Mouse (Mus musculus): ENCODE results near the gene Gm44965. TPM values are rescaled to one million over a fixed set of nuclear protein-coding genes. Genes with fewer than 3 reads are reported as not detected.
"Not testable (repeated sequence)": the region's sequence is repeated elsewhere in the genome, so short reads cannot be mapped to it uniquely, and the experiment has no call there.

The Gm44965 gene
- polyA plus RNA-seq, 1 experiment from 2014 or later: not detected

DNA sequence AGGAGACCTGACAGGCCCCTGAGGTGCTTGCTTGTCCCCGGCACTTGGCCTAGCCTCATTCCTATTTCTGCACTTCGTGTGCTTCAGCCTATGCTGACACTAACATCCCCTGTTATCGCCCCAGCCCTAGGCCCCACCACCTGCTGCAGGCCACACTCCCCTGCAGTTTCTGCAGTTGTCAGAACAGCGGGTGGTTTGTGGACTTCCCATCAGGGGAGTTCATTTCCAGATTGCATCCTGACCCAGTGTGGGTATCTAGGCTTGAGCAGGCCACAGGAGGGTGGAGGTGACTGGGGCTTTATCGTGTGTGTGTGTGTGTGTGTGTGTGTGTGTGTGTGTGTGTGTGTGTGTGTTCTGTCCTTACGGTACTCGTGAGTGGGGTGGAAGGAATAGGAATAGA, 15.8 kb downstream of the Gm44965 start:
- Histone ChIP-seq H3K27ac (ENCODE audit: low read depth, low read length) (no peak overlapping the region), H3K4me2 (ENCODE audit: low read length) (no peak overlapping the region), H3K27me3 (replicated peaks; ENCODE audit: control insufficient read depth, insufficient read depth, low read length) (no peaks in the 10 kb centered on the region), H3K9me3 (ENCODE audit: control insufficient read depth, low read length) (no peaks in the 10 kb centered on the region), H3K36me3 (ENCODE audit: control insufficient read depth, insufficient read depth, low read length) (peaks cover 8% of the 10 kb centered on the region), H3K4me1 (ENCODE audit: control insufficient read depth, insufficient read depth, low read depth, low read length) (no peaks in the 10 kb centered on the region), H3K9ac (ENCODE audit: low read depth, low read length) (no peak overlapping the region), H3K4me3 (ENCODE audit: low read length) (no peak overlapping the region)
- no peak for ATAC-seq
- 56% methylated on average over 7 of the region's 7 CpGs for WGBS

DNA sequence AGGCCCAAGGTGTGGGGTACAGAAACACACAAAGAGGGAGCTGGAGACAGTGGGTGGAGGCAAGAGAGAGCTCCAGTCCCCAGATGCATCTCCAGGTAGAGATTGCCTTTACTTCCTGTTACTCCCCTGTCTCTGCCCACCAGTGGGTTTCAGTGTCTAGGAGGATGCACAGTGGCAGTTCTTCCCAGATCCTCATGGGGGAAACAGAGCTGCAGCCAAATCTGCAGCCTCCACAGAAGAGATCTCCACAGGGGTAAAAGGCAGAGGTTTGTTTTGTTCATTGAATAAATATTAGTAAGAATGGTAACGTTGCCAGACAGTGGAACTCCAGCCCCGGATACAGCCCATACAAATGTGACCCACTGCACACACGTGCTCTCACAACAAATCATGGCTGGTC, 16.9 kb downstream of the Gm44965 start:
- ATAC-seq: no peak
- WGBS: 74% methylated on average over 3 of the region's 3 CpGs
- no peaks in the 10 kb centered on the region for H3K9me3 ChIP-seq (ENCODE audit: control insufficient read depth, low read length)
- no peaks in the 10 kb centered on the region for H3K27me3 ChIP-seq (replicated peaks; ENCODE audit: control insufficient read depth, insufficient read depth, low read length)
- peaks cover 14% of the 10 kb centered on the region for H3K36me3 ChIP-seq (ENCODE audit: control insufficient read depth, insufficient read depth, low read length)
- H3K4me3 ChIP-seq (ENCODE audit: low read length): no peak overlapping the region
- H3K4me1 ChIP-seq (ENCODE audit: control insufficient read depth, insufficient read depth, low read depth, low read length): no peaks in the 10 kb centered on the region
- no peak overlapping the region for H3K4me2 ChIP-seq (ENCODE audit: low read length)
- H3K9ac ChIP-seq (ENCODE audit: low read depth, low read length): no peak overlapping the region
- H3K27ac ChIP-seq (ENCODE audit: low read depth, low read length): no peak overlapping the region

DNA sequence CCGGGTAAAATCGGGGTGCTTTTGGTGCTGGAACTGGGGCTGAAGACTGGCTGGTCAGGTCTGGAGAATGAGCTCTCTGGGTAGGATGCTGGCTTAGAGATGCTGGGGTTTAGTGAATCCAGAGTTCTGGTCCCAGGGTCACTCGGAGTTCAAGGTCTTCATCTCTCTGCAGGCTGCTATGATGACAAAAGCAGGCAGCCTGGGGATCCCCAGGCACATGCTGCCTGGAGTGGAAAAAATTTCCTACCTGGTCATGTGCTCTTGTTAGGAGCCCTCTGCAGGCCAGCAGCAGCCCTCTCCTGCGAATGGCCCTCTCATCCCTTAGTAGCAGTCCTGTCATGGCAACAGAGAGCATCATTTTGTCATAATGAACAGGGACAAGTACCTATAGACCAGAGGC, 19.7 kb downstream of the Gm44965 start:
- H3K9me3 ChIP-seq (ENCODE audit: control insufficient read depth, low read length): no peaks in the 10 kb centered on the region
- H3K27me3 ChIP-seq (replicated peaks; ENCODE audit: control insufficient read depth, insufficient read depth, low read length): no peaks in the 10 kb centered on the region
- H3K9ac ChIP-seq (ENCODE audit: low read depth, low read length): no peak overlapping the region
- no peak overlapping the region for H3K27ac ChIP-seq (ENCODE audit: low read depth, low read length)
- no peak overlapping the region for H3K4me3 ChIP-seq (ENCODE audit: low read length)
- H3K4me1 ChIP-seq (ENCODE audit: control insufficient read depth, insufficient read depth, low read depth, low read length): no peaks in the 10 kb centered on the region
- peaks cover 14% of the 10 kb centered on the region for H3K36me3 ChIP-seq (ENCODE audit: control insufficient read depth, insufficient read depth, low read length)
- no peak overlapping the region for H3K4me2 ChIP-seq (ENCODE audit: low read length)
- no peak for ATAC-seq
- WGBS: 87% methylated on average over 4 of the region's 4 CpGs

DNA sequence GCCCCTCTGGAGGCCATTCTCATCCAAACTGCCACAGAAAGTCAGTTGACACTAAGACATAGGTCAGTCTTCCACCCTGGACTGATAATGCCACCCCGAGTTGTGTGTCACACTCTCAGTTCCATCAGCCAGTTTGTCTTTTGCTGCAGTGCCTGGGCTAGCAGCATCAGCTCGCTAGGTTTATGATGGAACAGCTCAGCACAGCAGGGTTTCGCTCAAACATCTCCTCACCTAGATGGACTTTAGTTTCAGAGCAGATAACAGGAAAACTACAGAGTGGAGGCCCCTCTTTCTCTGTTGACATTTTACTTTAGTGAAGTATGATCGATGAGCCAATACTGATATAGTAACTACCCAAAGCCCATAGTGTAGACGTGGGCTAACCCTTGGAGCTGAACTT, 21.0 kb downstream of the Gm44965 start:
- peaks cover 19% of the 10 kb centered on the region for H3K36me3 ChIP-seq (ENCODE audit: control insufficient read depth, insufficient read depth, low read length)
- H3K4me1 ChIP-seq (ENCODE audit: control insufficient read depth, insufficient read depth, low read depth, low read length): no peaks in the 10 kb centered on the region
- no peak overlapping the region for H3K9ac ChIP-seq (ENCODE audit: low read depth, low read length)
- no peak overlapping the region for H3K27ac ChIP-seq (ENCODE audit: low read depth, low read length)
- no peak overlapping the region for H3K4me3 ChIP-seq (ENCODE audit: low read length)
- no peak overlapping the region for H3K4me2 ChIP-seq (ENCODE audit: low read length)
- WGBS: 93% methylated on average over 5 of the region's 5 CpGs
- no peaks in the 10 kb centered on the region for H3K27me3 ChIP-seq (replicated peaks; ENCODE audit: control insufficient read depth, insufficient read depth, low read length)
- no peak for ATAC-seq
- no peaks in the 10 kb centered on the region for H3K9me3 ChIP-seq (ENCODE audit: control insufficient read depth, low read length)

DNA sequence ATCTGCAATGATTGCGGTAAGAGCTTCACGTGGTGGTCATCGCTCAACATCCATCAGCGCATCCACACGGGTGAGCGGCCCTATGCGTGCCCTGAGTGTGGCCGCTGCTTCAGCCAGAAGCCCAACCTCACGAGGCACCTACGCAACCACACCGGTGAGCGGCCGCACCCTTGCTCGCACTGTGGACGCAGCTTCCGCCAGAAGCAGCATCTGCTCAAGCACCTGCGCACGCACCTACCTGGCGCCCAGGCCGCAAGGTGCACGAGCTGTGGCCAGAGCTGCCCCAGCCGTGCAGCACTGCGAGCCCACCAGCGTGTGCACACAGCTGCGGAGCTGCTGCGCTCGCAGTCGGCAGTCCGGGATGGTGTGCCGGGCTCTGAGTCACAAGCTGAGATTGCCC, 26.3 kb downstream of the Gm44965 start:
- WGBS: 93% methylated on average over 30 of the region's 30 CpGs
- Histone ChIP-seq H3K36me3 (ENCODE audit: control insufficient read depth, insufficient read depth, low read length) (peaks cover 19% of the 10 kb centered on the region), H3K4me2 (ENCODE audit: low read length) (no peak overlapping the region), H3K4me3 (ENCODE audit: low read length) (no peak overlapping the region), H3K9ac (ENCODE audit: low read depth, low read length) (no peak overlapping the region), H3K27me3 (replicated peaks; ENCODE audit: control insufficient read depth, insufficient read depth, low read length) (no peaks in the 10 kb centered on the region), H3K9me3 (ENCODE audit: control insufficient read depth, low read length) (no peaks in the 10 kb centered on the region), H3K4me1 (ENCODE audit: control insufficient read depth, insufficient read depth, low read depth, low read length) (no peaks in the 10 kb centered on the region), H3K27ac (ENCODE audit: low read depth, low read length) (no peak overlapping the region)
- ATAC-seq: no peak

DNA sequence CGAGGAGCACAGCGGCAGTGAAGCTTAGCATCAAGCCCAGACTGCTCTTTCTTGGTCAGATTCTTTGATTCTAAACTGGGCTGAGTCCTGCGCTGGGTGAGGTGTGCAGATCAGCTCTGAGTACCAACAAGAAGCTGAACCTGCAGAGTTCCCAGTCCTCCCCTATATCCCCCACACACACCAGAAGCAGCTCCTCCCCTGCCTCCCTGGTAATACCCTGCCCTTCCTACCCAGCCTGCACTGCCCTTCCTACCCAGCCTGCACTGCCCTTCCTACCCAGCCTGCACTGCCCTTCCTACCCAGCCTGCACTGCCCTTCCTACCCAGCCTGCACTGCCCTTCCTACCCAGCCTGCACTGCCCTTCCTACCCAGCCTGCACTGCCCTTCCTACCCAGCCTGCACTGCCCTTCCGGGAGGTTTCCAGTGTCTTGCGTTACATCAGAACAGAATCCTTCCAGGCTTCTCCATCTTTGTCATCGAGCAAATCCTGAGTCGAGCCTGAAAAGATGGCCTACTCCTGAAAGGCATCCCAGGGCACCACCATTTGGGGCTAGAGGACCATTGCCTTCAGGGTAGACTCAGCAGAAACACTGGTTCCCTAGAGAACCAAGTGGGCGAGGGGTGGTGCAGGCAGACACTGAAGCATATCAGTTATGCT, 28.6 kb downstream of the Gm44965 start:
- peaks cover 18% of the 10 kb centered on the region for H3K36me3 ChIP-seq (ENCODE audit: control insufficient read depth, insufficient read depth, low read length)
- H3K4me2 ChIP-seq (ENCODE audit: low read length); H3K27ac ChIP-seq (ENCODE audit: low read depth, low read length); H3K4me3 ChIP-seq (ENCODE audit: low read length); H3K27me3 ChIP-seq (replicated peaks; ENCODE audit: control insufficient read depth, insufficient read depth, low read length); H3K4me1 ChIP-seq (ENCODE audit: control insufficient read depth, insufficient read depth, low read depth, low read length); H3K9ac ChIP-seq (ENCODE audit: low read depth, low read length); H3K9me3 ChIP-seq (ENCODE audit: control insufficient read depth, low read length); ATAC-seq: not testable (repeated sequence)
- WGBS: 85% methylated on average over 8 of the region's 8 CpGs

DNA sequence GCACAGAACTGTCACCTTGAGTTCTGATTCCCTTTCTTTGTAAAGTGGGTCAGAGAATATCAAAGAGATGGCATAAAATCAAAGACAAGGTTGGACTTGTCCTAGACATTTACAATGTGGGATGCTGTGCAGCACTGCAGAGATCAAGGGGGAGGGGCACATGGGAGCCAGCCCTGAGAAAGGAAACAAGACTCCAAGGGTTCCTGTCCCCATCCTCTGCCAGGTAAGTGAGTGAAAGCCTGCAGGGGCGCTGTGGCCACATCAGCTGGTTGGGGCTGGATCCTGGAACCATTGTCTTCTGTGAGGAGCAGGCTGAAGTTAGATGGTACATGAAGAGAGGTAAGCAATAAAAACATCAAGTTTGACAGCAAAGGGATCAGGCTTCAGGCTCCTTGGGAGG, 29.7 kb downstream of the Gm44965 start:
- WGBS: 38% methylated on average over 1 of the region's 1 CpGs
- Histone ChIP-seq H3K36me3 (ENCODE audit: control insufficient read depth, insufficient read depth, low read length) (peaks cover 18% of the 10 kb centered on the region), H3K4me1 (ENCODE audit: control insufficient read depth, insufficient read depth, low read depth, low read length) (peaks cover 10% of the 10 kb centered on the region), H3K9me3 (ENCODE audit: control insufficient read depth, low read length) (no peaks in the 10 kb centered on the region), H3K27ac (ENCODE audit: low read depth, low read length) (no peak overlapping the region), H3K4me2 (ENCODE audit: low read length) (no peak overlapping the region), H3K27me3 (replicated peaks; ENCODE audit: control insufficient read depth, insufficient read depth, low read length) (peaks cover 6% of the 10 kb centered on the region), H3K4me3 (ENCODE audit: low read length) (no peak overlapping the region), H3K9ac (ENCODE audit: low read depth, low read length) (no peak overlapping the region)
- ATAC-seq: no peak

DNA sequence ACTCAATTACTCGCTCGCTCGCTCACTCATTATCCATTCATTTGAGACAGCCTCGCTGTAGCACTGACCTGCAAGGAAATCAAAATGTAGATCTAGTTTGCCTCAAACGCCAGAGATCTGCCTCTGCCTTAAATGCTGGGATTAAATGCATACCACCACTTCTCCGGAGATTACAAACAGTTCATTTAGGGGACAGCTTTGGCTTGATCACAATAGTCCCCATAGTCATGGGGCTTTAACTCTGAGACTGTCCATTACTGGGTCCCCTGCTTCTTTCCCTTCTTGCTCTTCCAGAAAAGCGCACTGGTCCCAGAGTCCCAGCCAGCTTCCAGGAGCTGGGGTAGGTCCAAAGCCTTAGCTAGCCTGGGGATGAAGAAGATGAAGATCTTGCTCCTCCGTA, 32.7 kb downstream of the Gm44965 start, which contains the start of gene AI854703:
AI854703 (plus strand) TSS at position 301 of the 400 bp plus-strand sequence.
- Histone ChIP-seq H3K27ac (ENCODE audit: low read depth, low read length) (no peak within 1 kb of the TSS), H3K27me3 (replicated peaks; ENCODE audit: control insufficient read depth, insufficient read depth, low read length) (peaks cover 6% of the 10 kb centered on the region), H3K4me2 (ENCODE audit: low read length) (peak within 1 kb of the TSS; percentile 91), H3K36me3 (ENCODE audit: control insufficient read depth, insufficient read depth, low read length) (no peaks in the 10 kb centered on the region; the same call in 1 of the 2 replicates), H3K9ac (ENCODE audit: low read depth, low read length) (peak within 1 kb of the TSS; percentile 80), H3K4me1 (ENCODE audit: control insufficient read depth, insufficient read depth, low read depth, low read length) (peaks cover 13% of the 10 kb centered on the region), H3K4me3 (ENCODE audit: low read length) (peak within 1 kb of the TSS; percentile 66), H3K9me3 (ENCODE audit: control insufficient read depth, low read length) (no peaks in the 10 kb centered on the region)
- ATAC-seq: no peak
- 32% methylated on average over 8 of the region's 8 CpGs for WGBS

DNA sequence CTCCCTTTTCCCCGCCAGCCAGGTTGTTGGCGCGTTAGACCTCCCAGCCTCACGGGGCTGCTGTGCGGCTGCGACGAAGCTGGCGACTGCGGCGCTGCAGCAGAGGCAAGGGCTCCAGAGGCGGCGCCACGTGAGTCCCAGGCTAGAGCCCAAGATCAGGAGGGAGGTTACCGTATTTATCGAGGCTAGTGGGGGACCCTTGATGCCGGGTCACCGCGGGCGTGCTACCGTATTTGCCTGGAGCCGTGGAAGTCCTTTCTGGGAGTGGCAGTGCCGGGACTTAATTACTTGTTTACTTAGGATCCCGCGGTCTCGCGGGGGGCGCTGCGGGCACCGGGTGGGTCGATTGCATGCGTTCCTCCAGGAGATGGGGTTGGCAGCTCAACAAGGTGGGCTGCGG, 33.2 kb downstream of the Gm44965 start:
- Histone ChIP-seq H3K27ac (ENCODE audit: low read depth, low read length) (no peak overlapping the region), H3K4me2 (ENCODE audit: low read length) (peak overlapping the region; percentile 91), H3K9ac (ENCODE audit: low read depth, low read length) (peak overlapping the region; percentile 80), H3K9me3 (ENCODE audit: control insufficient read depth, low read length) (no peaks in the 10 kb centered on the region), H3K36me3 (ENCODE audit: control insufficient read depth, insufficient read depth, low read length) (no peaks in the 10 kb centered on the region; the same call in 1 of the 2 replicates), H3K27me3 (replicated peaks; ENCODE audit: control insufficient read depth, insufficient read depth, low read length) (peaks cover 6% of the 10 kb centered on the region), H3K4me1 (ENCODE audit: control insufficient read depth, insufficient read depth, low read depth, low read length) (peaks cover 13% of the 10 kb centered on the region), H3K4me3 (ENCODE audit: low read length) (peak overlapping the region; percentile 66)
- WGBS: under 1% methylated on average over 32 of the region's 32 CpGs
- peak; percentile 68 for ATAC-seq
